Comparison of ENCODE assay signal across 9 mouse cellular contexts in the genomic region with DNA sequence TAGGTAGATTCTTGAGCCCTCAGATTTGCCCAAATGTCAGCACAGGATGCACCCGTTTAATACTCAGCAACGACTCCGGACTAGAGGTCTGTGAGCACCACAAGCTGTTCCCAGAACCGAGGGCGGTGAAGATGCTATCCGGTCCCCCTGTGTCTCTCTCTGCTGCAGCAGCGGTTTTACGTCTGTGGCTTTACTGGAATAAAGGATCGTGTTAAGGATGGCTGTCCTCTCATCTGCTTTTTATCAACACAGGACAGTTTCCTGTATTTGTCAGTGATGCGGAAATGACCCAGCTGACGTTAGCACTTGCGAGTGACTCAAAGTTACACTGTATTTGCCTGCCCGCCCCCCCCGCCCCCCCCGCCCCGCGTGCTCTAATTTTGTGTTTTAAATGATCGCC. TPM values are rescaled to one million over a fixed set of nuclear protein-coding genes. Genes with fewer than 3 reads are reported as not detected.
DNase-seq lines count a peak whose midpoint lies in the region; ATAC-seq and TF ChIP-seq lines count a peak whose summit lies in the region.
"Had no signal": no experiment of that assay in that cellular context is flagged by ENCODE, and none has a peak within 500 bp of the region (broad histone marks: within the 10 kb centered on the region; RNA-seq: fewer than 3 reads in every experiment).

No protein-coding gene starts in this region.

- H3K9me3 ChIP-seq in forebrain, embryonic 15.5 days, result no peaks in the 10 kb centered on the region
- no peaks in the 10 kb centered on the region for H3K9me3 ChIP-seq in forebrain, postnatal 0 days (ENCODE audit: low read length)
- H3K9me3 ChIP-seq in intestine, postnatal 0 days (ENCODE audit: control insufficient read depth), result no peaks in the 10 kb centered on the region
- H3K9me3 ChIP-seq in lung, postnatal 0 days (ENCODE audit: low read length), result no peaks in the 10 kb centered on the region
- H3K9me3 ChIP-seq: G1E had no signal

- no peak overlapping the region for H3K9ac ChIP-seq in forebrain, embryonic 15.5 days (replicated peaks)
- no peak overlapping the region for H3K9ac ChIP-seq in forebrain, postnatal 0 days
- H3K9ac ChIP-seq in intestine, postnatal 0 days (ENCODE audit: low read depth, low read length), result no peak overlapping the region
- H3K9ac ChIP-seq in lung, postnatal 0 days (replicated peaks; ENCODE audit: low read depth), result no peak overlapping the region

- H3K27me3 ChIP-seq in forebrain, embryonic 15.5 days, result no peaks in the 10 kb centered on the region
- peaks cover 4% of the 10 kb centered on the region; the same call in 1 of the 2 replicates for H3K27me3 ChIP-seq in forebrain, postnatal 0 days (ENCODE audit: insufficient read depth, low read length)
- no peaks in the 10 kb centered on the region for H3K27me3 ChIP-seq in intestine, postnatal 0 days (replicated peaks; ENCODE audit: control insufficient read depth, insufficient read depth, low read length)
- H3K27me3 ChIP-seq in lung, postnatal 0 days (replicated peaks; ENCODE audit: insufficient read depth, low read length), result no peaks in the 10 kb centered on the region

- H3K27ac ChIP-seq in forebrain, embryonic 15.5 days (replicated peaks), result peak overlapping the region; percentile 71
- no peak overlapping the region for H3K27ac ChIP-seq in forebrain, postnatal 0 days (ENCODE audit: low read depth, low read length)
- no peak overlapping the region; the same call in 1 of the 2 replicates for H3K27ac ChIP-seq in intestine, postnatal 0 days (ENCODE audit: low read depth, low read length)
- peak overlapping the region; percentile 62; the same call in 1 of the 2 replicates for H3K27ac ChIP-seq in lung, postnatal 0 days (ENCODE audit: low read length)

- TF ChIP-seq EP300 in lung, postnatal 0 days (IDR thresholded peaks at IDR 0.05), result no peak

- TF ChIP-seq CTCF in forebrain, postnatal 0 days (IDR thresholded peaks at IDR 0.05; ENCODE audit: low read depth), result no peak
- no peak for TF ChIP-seq CTCF in intestine, postnatal 0 days (IDR thresholded peaks at IDR 0.05; ENCODE audit: low read depth)
- no peak for TF ChIP-seq CTCF in lung, postnatal 0 days (IDR thresholded peaks at IDR 0.05)

- no peak for ATAC-seq in forebrain, embryonic 15.5 days (replicated peaks)
- ATAC-seq in forebrain, postnatal 0 days, result no peak
- ATAC-seq in common myeloid progenitor, adult 5-6 weeks (replicated peaks; ENCODE audit: low read depth, poor library complexity, severe bottlenecking), result peak; percentile 95
- no peak for ATAC-seq in intestine, postnatal 0 days
- ATAC-seq in lung, postnatal 0 days, result peak; percentile 81

- H3K4me1 ChIP-seq in forebrain, embryonic 15.5 days, result peaks cover 24% of the 10 kb centered on the region
- H3K4me1 ChIP-seq in forebrain, postnatal 0 days (ENCODE audit: insufficient read depth), result no peaks in the 10 kb centered on the region
- no peaks in the 10 kb centered on the region; the same call in 1 of the 2 replicates for H3K4me1 ChIP-seq in intestine, postnatal 0 days (replicated peaks; ENCODE audit: control insufficient read depth, insufficient read depth, low read length)
- no peaks in the 10 kb centered on the region for H3K4me1 ChIP-seq in lung, postnatal 0 days (ENCODE audit: insufficient read depth, low read depth, low read length)

- H3K36me3 ChIP-seq in forebrain, embryonic 15.5 days, result no peaks in the 10 kb centered on the region
- H3K36me3 ChIP-seq in forebrain, postnatal 0 days (ENCODE audit: insufficient read depth), result no peaks in the 10 kb centered on the region
- H3K36me3 ChIP-seq in intestine, postnatal 0 days (ENCODE audit: control insufficient read depth, insufficient read depth), result no peaks in the 10 kb centered on the region
- H3K36me3 ChIP-seq in lung, postnatal 0 days (ENCODE audit: insufficient read depth, low read length), result no peaks in the 10 kb centered on the region
- H3K36me3 ChIP-seq: G1E had no signal

- WGBS in forebrain, embryonic 15.5 days, result 78% methylated on average over 18 of the region's 18 CpGs
- WGBS in forebrain, postnatal 0 days, result 72% methylated on average over 18 of the region's 18 CpGs
- WGBS in intestine, postnatal 0 days, result 38% methylated on average over 18 of the region's 18 CpGs
- 22% methylated on average over 18 of the region's 18 CpGs for WGBS in lung, postnatal 0 days

- no peak overlapping the region for H3K4me2 ChIP-seq in forebrain, embryonic 15.5 days (replicated peaks)
- no peak overlapping the region for H3K4me2 ChIP-seq in forebrain, postnatal 0 days (ENCODE audit: low read depth)
- peak overlapping the region; percentile 41; the same call in 1 of the 2 replicates for H3K4me2 ChIP-seq in intestine, postnatal 0 days (replicated peaks; ENCODE audit: low read depth)
- peak overlapping the region; percentile 37 for H3K4me2 ChIP-seq in lung, postnatal 0 days (replicated peaks; ENCODE audit: low read depth, low read length)

- DNase-seq in forebrain, postnatal 0 days, result no peak
- peak; percentile 76 for DNase-seq in lung, postnatal 0 days (ENCODE audit: low spot score)
- peak; percentile 19 for DNase-seq in thymus, postnatal 14 days
- DNase-seq in right cerebral cortex, postnatal 10 days (ENCODE audit: low spot score in 2 of 2), result no peak
- no peak for DNase-seq in testis, postnatal 10 days (ENCODE audit: low spot score)

- no peak overlapping the region for H3K4me3 ChIP-seq in forebrain, embryonic 15.5 days
- no peak overlapping the region for H3K4me3 ChIP-seq in forebrain, postnatal 0 days (ENCODE audit: low read depth, low read length)
- H3K4me3 ChIP-seq in intestine, postnatal 0 days (ENCODE audit: low read depth, low read length), result no peak overlapping the region
- no peak overlapping the region for H3K4me3 ChIP-seq in lung, postnatal 0 days (ENCODE audit: low read depth, low read length)

RNA-seq across cellular contexts. Expression of a gene that starts 40.7 kb away (rescaled TPM):
- 39.3 and 43.0 TPM in 2 replicates for polyA plus RNA-seq in forebrain, embryonic 15.5 days (2015; fragmentation: Nextera tagmentation; extraction: Ambion mirVana)
- 30.7 and 42.5 TPM in 2 replicates for total RNA-seq in forebrain, postnatal 0 days (2014; rRNA removed)
- polyA plus RNA-seq in forebrain, postnatal 0 days (2015; fragmentation: Nextera tagmentation; extraction: Ambion mirVana), result 13.4 and 17.4 TPM in 2 replicates
- total RNA-seq in common myeloid progenitor, adult 5-6 weeks (2017), result 7.3 and 9.6 TPM in 2 replicates
- polyA plus RNA-seq in intestine, postnatal 0 days (2015; fragmentation: Nextera tagmentation; extraction: Ambion mirVana), result 3.3 and 4.1 TPM in 2 replicates
- 46.7 and 47.2 TPM in 2 replicates for polyA plus RNA-seq in lung, postnatal 0 days (2015; fragmentation: Nextera tagmentation; extraction: Ambion mirVana)

Comparison
In these comparisons a context has a peak if more than half of its experiments do, and no peak if none do; other contexts are left out.
1. H3K27ac ChIP-seq: peak in forebrain, embryonic 15.5 days (single experiment) and lung, postnatal 0 days (single experiment); none in forebrain, postnatal 0 days (single experiment) and intestine, postnatal 0 days (single experiment).
2. ATAC-seq: peak in common myeloid progenitor, adult 5-6 weeks (single experiment) and lung, postnatal 0 days (single experiment); none in forebrain, embryonic 15.5 days (single experiment), forebrain, postnatal 0 days (single experiment) and intestine, postnatal 0 days (single experiment).
3. H3K4me2 ChIP-seq: peak in intestine, postnatal 0 days (single experiment) and lung, postnatal 0 days (single experiment); none in forebrain, embryonic 15.5 days (single experiment) and forebrain, postnatal 0 days (single experiment).
4. DNase-seq: peak in lung, postnatal 0 days (single experiment) and thymus, postnatal 14 days (single experiment); none in forebrain, postnatal 0 days (single experiment), right cerebral cortex, postnatal 10 days (0 of 2) and testis, postnatal 10 days (single experiment).